Mouse (Mus musculus) hindbrain, embryonic 12.5 days (tissue): ENCODE measurements around the gene Rgl1. TPM values are rescaled to one million over a fixed set of nuclear protein-coding genes. Genes with fewer than 3 reads are reported as not detected.

Experiments
- ATAC-seq: fragments of 200-750 bp; cut with Nextera tagmentation; 2 replicates; pipeline ENCODE4 v1.8.0; 2017; ENCODE audit warnings: moderate TSS enrichment; ENCODE audit not compliant: low FRiP score
- H3K27ac ChIP-seq: fragments of 300-500 bp; sonication (generic); 2 replicates; pipeline ENCODE4 v1.5.1; 2016; ENCODE audit warnings: mild to moderate bottlenecking
- H3K27me3 ChIP-seq: fragments of 300-500 bp; sonication (generic); 2 replicates; pipeline ENCODE4 v1.6.1; 2016; ENCODE audit warnings: mild to moderate bottlenecking
- H3K36me3 ChIP-seq: fragments of 300-500 bp; sonication (generic); 2 replicates; pipeline ENCODE4 v1.6.1; 2016; ENCODE audit warnings: mild to moderate bottlenecking
- H3K4me1 ChIP-seq: fragments of 300-500 bp; sonication (generic); 2 replicates; pipeline ENCODE4 v1.6.1; 2016
- H3K4me2 ChIP-seq: fragments of 300-500 bp; sonication (generic); replicated peaks from 2 replicates; pipeline ENCODE4 v1.6.1; 2016; ENCODE audit warnings: mild to moderate bottlenecking
- H3K4me3 ChIP-seq: fragments of 300-500 bp; sonication (generic); 2 replicates; pipeline ENCODE4 v1.5.1; 2016; ENCODE audit warnings: mild to moderate bottlenecking
- H3K9ac ChIP-seq: fragments of 300-500 bp; sonication (generic); 2 replicates; pipeline ENCODE4 v1.6.1; 2016; ENCODE audit warnings: mild to moderate bottlenecking, moderate library complexity
- H3K9me3 ChIP-seq: fragments of 300-500 bp; sonication (generic); replicated peaks from 2 replicates; pipeline ENCODE4 v1.6.1; 2016; ENCODE audit warnings: mild to moderate bottlenecking
- WGBS: fragments of 180-500 bp; shearing (Covaris S2); methylation state at CpG from one replicate; pipeline ENCODE4 v1.1.7; 2016; 5-methylcytosine and 5-hydroxymethylcytosine counted together
- polyA plus RNA-seq: library from polyadenylated mRNA; unstranded; fragments of >200 nt; fragmentation: Nextera tagmentation; extraction: Ambion mirVana; gene quantifications from 2 replicates; pipeline ENCODE4 v1.2.1, GENCODE M21; 2016

The Rgl1 gene
- polyA plus RNA-seq, 1 experiment from 2014 or later, result 23.9 TPM

- peaks cover 10% of the 10 kb centered on the region; the same call in 1 of the 2 replicates for H3K36me3 ChIP-seq
- H3K4me2 ChIP-seq, result no peak overlapping the region
- ATAC-seq, result no peak
- H3K4me1 ChIP-seq, result no peaks in the 10 kb centered on the region
- 92% methylated on average over 8 of the region's 8 CpGs for WGBS
- H3K4me3 ChIP-seq, result no peak overlapping the region
- H3K9me3 ChIP-seq, result no peaks in the 10 kb centered on the region
- no peak overlapping the region for H3K27ac ChIP-seq
- H3K27me3 ChIP-seq, result no peaks in the 10 kb centered on the region
- no peak overlapping the region for H3K9ac ChIP-seq
Observed at GRCm38 (mm10) chr1:152518971-152519370, 247.2 kb downstream of the Rgl1 start.

- WGBS, result 78% methylated on average over 4 of the region's 4 CpGs
- no peak overlapping the region for H3K4me3 ChIP-seq
- H3K36me3 ChIP-seq, result peaks cover 10% of the 10 kb centered on the region; the same call in 1 of the 2 replicates
- no peaks in the 10 kb centered on the region for H3K27me3 ChIP-seq
- no peaks in the 10 kb centered on the region for H3K4me1 ChIP-seq
- no peaks in the 10 kb centered on the region for H3K9me3 ChIP-seq
- ATAC-seq, result no peak
- H3K4me2 ChIP-seq, result no peak overlapping the region
- H3K9ac ChIP-seq, result no peak overlapping the region
- H3K27ac ChIP-seq, result no peak overlapping the region
Observed at GRCm38 (mm10) chr1:152517057-152517570, 249.0 kb downstream of the Rgl1 start.

GRCm38 (mm10) chr1:152514256-152514655 is 251.9 kb downstream of the Rgl1 start:
- H3K4me2 ChIP-seq, result no peak overlapping the region
- no peak overlapping the region for H3K27ac ChIP-seq
- no peaks in the 10 kb centered on the region for H3K27me3 ChIP-seq
- no peak overlapping the region for H3K4me3 ChIP-seq
- H3K9ac ChIP-seq, result no peak overlapping the region
- ATAC-seq, result no peak
- no peaks in the 10 kb centered on the region for H3K4me1 ChIP-seq
- peaks cover 10% of the 10 kb centered on the region; the same call in 1 of the 2 replicates for H3K36me3 ChIP-seq
- 69% methylated on average over 4 of the region's 4 CpGs for WGBS
- no peaks in the 10 kb centered on the region for H3K9me3 ChIP-seq

- Histone ChIP-seq H3K27me3 (no peaks in the 10 kb centered on the region), H3K36me3 (no peaks in the 10 kb centered on the region), H3K9me3 (no peaks in the 10 kb centered on the region), H3K4me2 (no peak overlapping the region), H3K9ac (no peak overlapping the region), H3K4me1 (no peaks in the 10 kb centered on the region), H3K27ac (no peak overlapping the region), H3K4me3 (no peak overlapping the region)
- ATAC-seq, result no peak
- WGBS, result 78% methylated on average over 4 of the region's 4 CpGs
Observed at GRCm38 (mm10) chr1:152511237-152511636, 254.9 kb downstream of the Rgl1 start.

- ATAC-seq, result no peak
- H3K27ac ChIP-seq, result no peak overlapping the region
- H3K4me1 ChIP-seq, result no peaks in the 10 kb centered on the region
- H3K27me3 ChIP-seq, result no peaks in the 10 kb centered on the region
- no peak overlapping the region for H3K4me3 ChIP-seq
- no peaks in the 10 kb centered on the region for H3K36me3 ChIP-seq
- H3K9ac ChIP-seq, result no peak overlapping the region
- 93% methylated on average over 11 of the region's 11 CpGs for WGBS
- no peak overlapping the region for H3K4me2 ChIP-seq
- no peaks in the 10 kb centered on the region for H3K9me3 ChIP-seq
Observed at GRCm38 (mm10) chr1:152508481-152509220, 257.5 kb downstream of the Rgl1 start.

GRCm38 (mm10) chr1:152506726-152507125 is 259.4 kb downstream of the Rgl1 start:
- WGBS, result 92% methylated on average over 7 of the region's 7 CpGs
- Histone ChIP-seq H3K27ac (no peak overlapping the region), H3K4me3 (no peak overlapping the region)

GRCm38 (mm10) chr1:152506175-152506574 is 260.0 kb downstream of the Rgl1 start:
- H3K9me3 ChIP-seq, result no peaks in the 10 kb centered on the region
- H3K4me1 ChIP-seq, result no peaks in the 10 kb centered on the region
- no peak overlapping the region for H3K4me2 ChIP-seq
- no peaks in the 10 kb centered on the region for H3K36me3 ChIP-seq
- no peaks in the 10 kb centered on the region for H3K27me3 ChIP-seq
- no peak for ATAC-seq
- no peak overlapping the region for H3K4me3 ChIP-seq
- no peak overlapping the region for H3K27ac ChIP-seq
- 83% methylated on average over 5 of the region's 5 CpGs for WGBS
- H3K9ac ChIP-seq, result no peak overlapping the region

More at GRCm38 (mm10) chr1:152506726-152507125, 259.4 kb downstream of the Rgl1 start:
- Histone ChIP-seq H3K9me3 (no peaks in the 10 kb centered on the region), H3K27me3 (no peaks in the 10 kb centered on the region), H3K4me2 (no peak overlapping the region), H3K4me1 (no peaks in the 10 kb centered on the region), H3K36me3 (no peaks in the 10 kb centered on the region), H3K9ac (no peak overlapping the region)
- no peak for ATAC-seq

- Histone ChIP-seq H3K27me3 (no peaks in the 10 kb centered on the region), H3K4me1 (no peaks in the 10 kb centered on the region), H3K36me3 (no peaks in the 10 kb centered on the region), H3K27ac (no peak overlapping the region), H3K4me2 (no peak overlapping the region), H3K4me3 (no peak overlapping the region), H3K9me3 (no peaks in the 10 kb centered on the region), H3K9ac (no peak overlapping the region)
- WGBS, result 86% methylated on average over 12 of the region's 12 CpGs
- ATAC-seq, result no peak
Observed at GRCm38 (mm10) chr1:152499802-152500201, 266.3 kb downstream of the Rgl1 start.

GRCm38 (mm10) chr1:152497581-152497980 is 268.6 kb downstream of the Rgl1 start:
- WGBS, result 63% methylated on average over 11 of the region's 11 CpGs
- Histone ChIP-seq H3K4me2 (no peak overlapping the region), H3K27ac (no peak overlapping the region)

GRCm38 (mm10) chr1:152496831-152497230 is 269.3 kb downstream of the Rgl1 start:
- Histone ChIP-seq H3K9me3 (no peaks in the 10 kb centered on the region), H3K4me1 (no peaks in the 10 kb centered on the region), H3K4me3 (no peak overlapping the region), H3K36me3 (no peaks in the 10 kb centered on the region), H3K4me2 (no peak overlapping the region), H3K27ac (no peak overlapping the region), H3K27me3 (no peaks in the 10 kb centered on the region), H3K9ac (no peak overlapping the region)
- WGBS, result 76% methylated on average over 2 of the region's 2 CpGs
- ATAC-seq, result no peak

More at GRCm38 (mm10) chr1:152497581-152497980, 268.6 kb downstream of the Rgl1 start:
- Histone ChIP-seq H3K36me3 (no peaks in the 10 kb centered on the region), H3K4me3 (no peak overlapping the region), H3K9me3 (no peaks in the 10 kb centered on the region), H3K4me1 (no peaks in the 10 kb centered on the region), H3K9ac (no peak overlapping the region), H3K27me3 (no peaks in the 10 kb centered on the region)
- no peak for ATAC-seq

GRCm38 (mm10) chr1:152492258-152492657 is 273.9 kb downstream of the Rgl1 start:
- Histone ChIP-seq H3K9ac (no peak overlapping the region), H3K27me3 (no peaks in the 10 kb centered on the region), H3K4me3 (no peak overlapping the region), H3K4me1 (no peaks in the 10 kb centered on the region), H3K4me2 (no peak overlapping the region), H3K9me3 (no peaks in the 10 kb centered on the region), H3K36me3 (no peaks in the 10 kb centered on the region), H3K27ac (no peak overlapping the region)
- WGBS, result 87% methylated on average over 1 of the region's 1 CpGs
- ATAC-seq, result no peak

GRCm38 (mm10) chr1:152490842-152491241 is 275.3 kb downstream of the Rgl1 start:
- H3K27me3 ChIP-seq, result no peaks in the 10 kb centered on the region
- no peak overlapping the region for H3K4me3 ChIP-seq
- no peaks in the 10 kb centered on the region for H3K9me3 ChIP-seq
- 97% methylated on average over 1 of the region's 1 CpGs for WGBS
- H3K27ac ChIP-seq, result no peak overlapping the region
- no peaks in the 10 kb centered on the region for H3K36me3 ChIP-seq
- no peak overlapping the region for H3K4me2 ChIP-seq
- ATAC-seq, result no peak
- H3K4me1 ChIP-seq, result no peaks in the 10 kb centered on the region
- no peak overlapping the region for H3K9ac ChIP-seq

GRCm38 (mm10) chr1:152476126-152476525 is 290.0 kb downstream of the Rgl1 start:
- H3K36me3 ChIP-seq, result no peaks in the 10 kb centered on the region
- no peak for ATAC-seq

More at GRCm38 (mm10) chr1:152476126-152476525, 290.0 kb downstream of the Rgl1 start:
- no peaks in the 10 kb centered on the region for H3K27me3 ChIP-seq
- no peak overlapping the region for H3K9ac ChIP-seq
- H3K4me1 ChIP-seq, result no peaks in the 10 kb centered on the region
- H3K4me3 ChIP-seq, result no peak overlapping the region
- WGBS, result 88% methylated on average over 4 of the region's 4 CpGs
- no peak overlapping the region for H3K27ac ChIP-seq
- no peak overlapping the region for H3K4me2 ChIP-seq
- no peaks in the 10 kb centered on the region for H3K9me3 ChIP-seq
